Mouse (Mus musculus) bone marrow macrophage, adult 2 months (primary cell): Measurements from ENCODE around the gene Ptges2.

ENCODE experiments used
- CTCF ChIP-seq: IDR thresholded peaks from 2 replicates; pipeline ENCODE4 v1.5.1; 2012; ENCODE audit warnings: low read depth, mild to moderate bottlenecking, low read length, moderate library complexity
- POLR2A ChIP-seq: IDR thresholded peaks from 2 replicates; pipeline ENCODE4 v1.6.1; 2012; ENCODE audit warnings: mild to moderate bottlenecking, low read depth, low read length, borderline replicate concordance

- TF ChIP-seq CTCF (no peak), POLR2A (no peak)
Measured at GRCm38 (mm10) chr2:32408429-32409424, 13.0 kb downstream of the Ptges2 start.
